Mouse (Mus musculus) olfactory bulb, adult 2 months (tissue): ENCODE measurements around the gene Fgfr2.

ENCODE experiments used
- CTCF ChIP-seq: fragments of 200-500 bp; IDR thresholded peaks from 2 replicates; pipeline ENCODE4 v1.5.1; 2012; ENCODE audit warnings: low read depth, mild to moderate bottlenecking, low read length, moderate library complexity; ENCODE audit not compliant: insufficient read depth
- POLR2A ChIP-seq: fragments of 200-500 bp; IDR thresholded peaks from 2 replicates; pipeline ENCODE4 v1.6.1; 2012; ENCODE audit warnings: mild to moderate bottlenecking, low read depth, low read length, moderate library complexity; ENCODE audit not compliant: insufficient read depth

- TF ChIP-seq POLR2A (no peak), CTCF (no peak)
Observed at GRCm38 (mm10) chr7:130220627-130221026, 2902.5 kb downstream of the Fgfr2 start.
